Comparison of ENCODE assay signal across 28 mouse cellular contexts in genomic region chr9:71863338-71863737, GRCm38 (mm10).
"Had no signal": no experiment of that assay in that cellular context is flagged by ENCODE, and none has a peak within 500 bp of the region (broad histone marks: within the 10 kb centered on the region; RNA-seq: fewer than 3 reads in every experiment).

No protein-coding gene starts in this region.

- DNase-seq: cerebellum, adult 2 months; cerebellum, adult 8-10 months; cerebellum, adult 9-10 months; cerebellum, adult 9-11 months; cerebellum, postnatal 10 days; cerebellum, postnatal 14 days; cerebellum, postnatal 25 days; cerebellum, postnatal 36 days; embryo, embryonic 11 days; forebrain, postnatal 0 days; gastrocnemius, adult 2 months; gastrocnemius, postnatal 10 days; gastrocnemius, postnatal 14 days; gastrocnemius, postnatal 25 days; gastrocnemius, postnatal 36 days; heart, adult 18-20 months; heart, adult 2 months had no signal

- H3K27ac ChIP-seq: embryonic facial prominence, embryonic 10.5 days; embryonic facial prominence, embryonic 12.5 days; embryonic facial prominence, embryonic 13.5 days; embryonic facial prominence, embryonic 15.5 days; forebrain, embryonic 10.5 days; forebrain, embryonic 12.5 days; forebrain, embryonic 13.5 days; forebrain, embryonic 15.5 days; gastrocnemius, adult 2 months; heart, adult 2 months had no signal

- H3K9ac ChIP-seq: embryonic facial prominence, embryonic 12.5 days; embryonic facial prominence, embryonic 13.5 days; embryonic facial prominence, embryonic 15.5 days; forebrain, embryonic 12.5 days; forebrain, embryonic 13.5 days; forebrain, embryonic 15.5 days; forebrain, postnatal 0 days had no signal

- H3K4me1 ChIP-seq: embryonic facial prominence, embryonic 10.5 days; embryonic facial prominence, embryonic 13.5 days; embryonic facial prominence, embryonic 15.5 days had no signal

- H3K4me2 ChIP-seq: embryonic facial prominence, embryonic 12.5 days; embryonic facial prominence, embryonic 13.5 days; embryonic facial prominence, embryonic 15.5 days; forebrain, embryonic 12.5 days; forebrain, embryonic 13.5 days; forebrain, embryonic 15.5 days had no signal

- H3K27me3 ChIP-seq: embryonic facial prominence, embryonic 12.5 days; embryonic facial prominence, embryonic 13.5 days; embryonic facial prominence, embryonic 15.5 days; forebrain, embryonic 12.5 days; forebrain, embryonic 13.5 days; forebrain, embryonic 15.5 days had no signal

- H3K9me3 ChIP-seq: embryonic facial prominence, embryonic 10.5 days; embryonic facial prominence, embryonic 12.5 days; embryonic facial prominence, embryonic 13.5 days; embryonic facial prominence, embryonic 15.5 days; forebrain, embryonic 10.5 days; forebrain, embryonic 12.5 days; forebrain, embryonic 13.5 days; forebrain, embryonic 15.5 days had no signal

- ATAC-seq: forebrain, embryonic 13.5 days; forebrain, embryonic 14.5 days; forebrain, embryonic 15.5 days; forebrain, embryonic 16.5 days; forebrain, postnatal 0 days had no signal

- H3K4me3 ChIP-seq: embryonic facial prominence, embryonic 10.5 days; embryonic facial prominence, embryonic 12.5 days; embryonic facial prominence, embryonic 13.5 days; embryonic facial prominence, embryonic 15.5 days; erythroblast, embryonic 14.5 days; forebrain, embryonic 10.5 days; forebrain, embryonic 12.5 days; forebrain, embryonic 13.5 days; forebrain, embryonic 15.5 days; gastrocnemius, adult 2 months; heart, adult 2 months had no signal
